Mouse (Mus musculus) hindbrain, embryonic 14.5 days (tissue): Measurements from ENCODE around the gene Slc2a10. TPM values are rescaled to one million over a fixed set of nuclear protein-coding genes. Genes with fewer than 3 reads are reported as not detected.

Experiments used
- ATAC-seq: fragments of 200-750 bp; cut with Nextera tagmentation; 2 replicates; pipeline ENCODE4 v1.8.0; 2017; ENCODE audit warnings: moderate number of reproducible peaks, mild to moderate bottlenecking, moderate TSS enrichment, moderate library complexity; ENCODE audit not compliant: low FRiP score
- DNase-seq: peaks from one replicate; pipeline ENCODE4 v3.0.0-alpha.2; 2015; ENCODE audit warnings: low spot score
- H3K27ac ChIP-seq: fragments of 300-500 bp; sonication (generic); 2 replicates; pipeline ENCODE4 v1.5.1; 2014; ENCODE audit warnings: mild to moderate bottlenecking, moderate library complexity
- H3K27me3 ChIP-seq: fragments of 300-500 bp; sonication (generic); 2 replicates; pipeline ENCODE4 v1.6.1; 2014; ENCODE audit warnings: mild to moderate bottlenecking, low read length, mixed read lengths; ENCODE audit not compliant: control insufficient read depth, insufficient read depth
- H3K36me3 ChIP-seq: fragments of 300-500 bp; sonication (generic); replicated peaks from 2 replicates; pipeline ENCODE4 v1.6.1; 2014; ENCODE audit not compliant: control insufficient read depth, insufficient read depth
- H3K4me1 ChIP-seq: fragments of 300-500 bp; sonication (generic); replicated peaks from 2 replicates; pipeline ENCODE4 v1.6.1; 2014; ENCODE audit warnings: antibody characterized with exemption, low read length, mixed read lengths; ENCODE audit not compliant: control insufficient read depth, insufficient read depth
- H3K4me2 ChIP-seq: fragments of 300-500 bp; sonication (generic); replicated peaks from 2 replicates; pipeline ENCODE4 v1.6.1; 2014; ENCODE audit warnings: mild to moderate bottlenecking, moderate library complexity
- H3K4me3 ChIP-seq: fragments of 300-500 bp; sonication (generic); replicated peaks from 2 replicates; pipeline ENCODE4 v1.5.1; 2014; ENCODE audit warnings: mild to moderate bottlenecking, low read length
- H3K9ac ChIP-seq: fragments of 300-500 bp; sonication (generic); 2 replicates; pipeline ENCODE4 v1.6.1; 2014
- H3K9me3 ChIP-seq: fragments of 300-500 bp; sonication (generic); 2 replicates; pipeline ENCODE4 v1.6.1; 2016; ENCODE audit warnings: low read length; ENCODE audit not compliant: control insufficient read depth
- WGBS: fragments of 180-500 bp; shearing (Covaris S2); extraction: QIAGEN DNeasy Blood & Tissue Kit; methylation state at CpG from one replicate; pipeline ENCODE4 v1.1.7; 2014; 5-methylcytosine and 5-hydroxymethylcytosine counted together
- polyA plus RNA-seq: library from polyadenylated mRNA; unstranded; fragments of >200 nt; fragmentation: Nextera tagmentation; extraction: Ambion mirVana; gene quantifications from 2 replicates; pipeline ENCODE4 v1.2.1, GENCODE M21; 2014

Slc2a10 gene
- polyA plus RNA-seq: 2.2 and 2.6 TPM in 2 replicates

DNA sequence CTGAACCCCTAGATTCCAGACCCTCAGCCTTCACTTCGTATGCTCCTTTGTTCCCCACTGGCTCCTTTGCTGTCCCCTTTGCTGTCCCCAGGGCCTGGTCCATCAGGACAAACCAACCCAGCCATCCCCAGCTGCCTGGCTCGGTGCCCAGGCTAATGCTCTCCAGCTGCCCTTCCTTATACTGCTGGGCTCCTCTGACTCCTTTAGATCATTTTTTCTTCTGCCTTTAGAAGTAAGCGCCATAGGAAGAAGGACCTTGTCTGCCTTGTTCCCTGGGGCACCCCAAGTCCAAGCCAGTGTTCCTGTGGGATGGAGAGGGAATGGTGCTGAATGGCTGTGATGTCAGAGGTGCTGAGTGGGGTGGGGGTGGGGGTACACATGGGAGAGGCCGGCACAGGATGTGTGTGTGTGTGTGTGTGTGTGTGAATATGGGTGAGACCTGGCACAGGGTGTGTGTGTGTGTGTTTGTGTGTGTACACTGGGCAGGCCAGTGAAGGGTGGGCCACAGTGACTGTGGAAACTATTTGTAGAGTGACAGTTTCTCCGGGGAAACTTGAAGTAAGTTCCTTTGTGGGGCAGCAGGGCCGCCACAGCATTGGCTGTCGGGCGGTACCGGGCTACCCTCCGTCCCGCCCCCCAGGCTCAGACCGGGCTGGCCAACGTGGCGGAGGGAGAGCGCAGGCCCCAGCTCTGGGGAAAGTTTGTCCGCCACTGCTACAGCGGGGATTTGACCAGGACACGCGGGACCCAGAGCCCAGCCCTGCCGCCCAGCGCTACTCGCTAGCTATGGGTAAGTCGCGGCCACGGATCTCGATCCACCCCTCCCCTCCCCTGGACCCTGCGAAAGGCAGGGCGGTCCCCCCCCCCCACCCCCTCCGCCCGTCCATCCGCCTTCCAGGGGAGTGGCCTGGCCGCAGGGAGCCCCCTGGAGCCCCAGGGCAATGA lies at the start of gene Slc2a10:
TSS of gene Slc2a10 (plus strand) at position 529 of the 945 bp plus-strand sequence.
- WGBS: 3% methylated on average over 29 of the region's 32 CpGs

DNA sequence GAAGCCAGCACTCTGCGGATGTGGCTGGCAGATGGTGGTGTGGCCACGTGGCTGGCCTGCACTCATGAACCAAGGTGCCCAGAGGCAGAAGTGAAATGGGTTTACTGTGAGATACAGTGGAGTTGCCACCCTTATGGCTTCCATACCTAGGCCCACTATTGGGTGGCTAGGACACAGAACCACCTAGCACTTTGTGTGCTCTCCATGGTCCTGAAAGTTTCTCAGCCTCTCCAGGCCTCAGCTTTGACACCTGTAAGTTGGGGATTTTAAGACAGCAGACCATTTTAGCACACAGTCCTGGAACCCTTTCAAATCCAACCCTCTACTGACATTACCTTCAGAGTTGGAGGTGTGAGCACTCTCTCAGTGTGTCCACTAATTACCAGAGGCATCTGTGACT lies 46.9 kb upstream of the Slc2a10 start:
- Histone ChIP-seq H3K27ac (no peak overlapping the region), H3K9ac (no peak overlapping the region), H3K27me3 (no peaks in the 10 kb centered on the region), H3K4me3 (no peak overlapping the region), H3K4me2 (no peak overlapping the region), H3K4me1 (no peaks in the 10 kb centered on the region; the same call in 1 of the 2 replicates), H3K9me3 (no peaks in the 10 kb centered on the region), H3K36me3 (no peaks in the 10 kb centered on the region)
- ATAC-seq (no peak), DNase-seq (no peak)
- 64% methylated on average over 2 of the region's 2 CpGs for WGBS

More for the DNA sequence above, at the start of gene Slc2a10:
- H3K9ac ChIP-seq: peak within 1 kb of the TSS; percentile 40; the same call in 1 of the 2 replicates
- ATAC-seq (peak; percentile 62; the same call in 1 of the 2 replicates), DNase-seq (peak; percentile 51)
- H3K4me1 ChIP-seq: peaks cover 10% of the 10 kb centered on the region; the same call in 1 of the 2 replicates
- H3K4me2 ChIP-seq: peak within 1 kb of the TSS; percentile 49
- no peaks in the 10 kb centered on the region for H3K27me3 ChIP-seq
- no peaks in the 10 kb centered on the region for H3K36me3 ChIP-seq
- peak within 1 kb of the TSS; percentile 22 for H3K4me3 ChIP-seq
- H3K27ac ChIP-seq: 0 out of 2 replicates have a peak within 1 kb of the TSS, but pooled peaks have one; percentile 48
- H3K9me3 ChIP-seq: no peaks in the 10 kb centered on the region

DNA sequence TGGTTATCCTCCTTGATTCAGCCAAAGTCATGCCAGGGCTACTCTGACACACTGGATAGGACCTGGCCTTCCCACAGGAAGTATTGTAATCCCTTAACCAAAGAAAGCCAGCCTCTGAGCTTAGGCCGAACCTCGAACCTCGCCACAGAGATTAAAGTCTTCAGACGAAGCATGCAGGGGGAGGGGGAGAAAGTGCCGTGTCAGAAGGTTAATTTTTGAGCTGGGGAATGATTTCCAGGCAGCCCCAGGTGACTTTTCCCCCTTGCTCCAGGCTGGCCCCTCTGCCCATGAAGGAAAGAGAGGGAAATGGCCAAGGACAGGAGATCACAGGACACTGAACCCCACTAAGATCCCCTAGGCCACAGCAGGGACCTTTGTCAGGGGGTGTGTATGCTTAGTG lies 45.4 kb upstream of the Slc2a10 start:
- 66% methylated on average over 5 of the region's 5 CpGs for WGBS
- ATAC-seq (no peak), DNase-seq (no peak)
- Histone ChIP-seq H3K4me2 (no peak overlapping the region), H3K4me3 (no peak overlapping the region), H3K27ac (no peak overlapping the region), H3K36me3 (no peaks in the 10 kb centered on the region), H3K4me1 (no peaks in the 10 kb centered on the region; the same call in 1 of the 2 replicates), H3K9ac (no peak overlapping the region), H3K27me3 (no peaks in the 10 kb centered on the region), H3K9me3 (no peaks in the 10 kb centered on the region)

DNA sequence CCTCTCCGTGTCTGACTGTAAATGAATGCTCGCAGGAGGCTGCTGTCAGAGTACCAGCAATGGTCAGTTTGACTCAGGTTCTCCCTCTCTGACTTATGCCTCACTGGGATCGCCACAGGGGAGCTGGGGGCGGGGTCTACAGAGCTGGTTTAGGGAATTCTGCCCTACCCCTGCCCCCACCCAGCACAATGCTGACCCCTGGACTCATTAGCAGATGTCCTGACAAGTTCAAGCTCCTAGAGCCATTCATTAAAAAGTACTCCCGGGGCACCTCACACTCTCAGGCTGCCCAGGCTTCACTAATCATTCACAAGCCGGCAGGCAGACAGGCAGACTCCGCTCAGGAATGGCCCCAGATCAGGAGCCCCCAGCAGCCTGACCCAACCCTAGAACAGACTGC lies 43.9 kb upstream of the Slc2a10 start:
- H3K27me3 ChIP-seq: no peaks in the 10 kb centered on the region
- 27% methylated on average over 7 of the region's 7 CpGs for WGBS
- no peaks in the 10 kb centered on the region for H3K36me3 ChIP-seq
- no peaks in the 10 kb centered on the region; the same call in 1 of the 2 replicates for H3K4me1 ChIP-seq
- H3K27ac ChIP-seq: no peak overlapping the region
- H3K9ac ChIP-seq: no peak overlapping the region
- H3K9me3 ChIP-seq: no peaks in the 10 kb centered on the region
- DNase-seq: no peak
- ATAC-seq: no peak
- no peak overlapping the region for H3K4me2 ChIP-seq
- H3K4me3 ChIP-seq: no peak overlapping the region

DNA sequence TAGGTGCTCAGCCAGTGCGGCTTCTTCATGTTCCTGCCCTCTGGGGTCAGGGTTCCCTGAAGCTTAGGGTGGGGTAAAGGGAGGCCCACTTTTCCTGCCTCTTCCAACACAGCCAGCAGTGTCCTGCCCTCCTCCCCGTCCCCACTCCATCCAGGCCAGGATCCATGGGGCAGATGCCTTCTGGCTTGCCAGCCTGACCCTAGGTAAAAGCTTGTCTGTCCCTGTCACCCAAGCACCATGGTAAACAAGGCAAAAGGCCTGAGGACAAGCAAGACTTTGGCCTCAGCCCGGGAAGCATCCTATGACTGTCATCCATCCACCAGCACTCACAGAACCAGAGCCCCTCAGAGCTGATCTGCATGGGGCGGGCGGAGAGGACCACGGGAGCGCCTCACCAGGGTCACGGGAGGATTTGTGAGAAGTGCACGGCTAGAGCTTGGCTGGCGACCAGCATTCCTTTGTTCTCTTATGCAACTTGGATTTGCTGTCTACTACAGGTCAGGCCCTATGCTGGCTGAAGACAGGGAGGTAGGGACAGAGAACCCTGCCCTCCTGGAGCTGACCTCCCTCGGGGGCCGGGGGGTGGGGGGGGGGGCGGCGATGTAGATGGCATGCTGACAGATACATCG lies 35.6 kb upstream of the Slc2a10 start:
- Histone ChIP-seq H3K4me3 (no peak overlapping the region), H3K4me1 (peaks cover 6% of the 10 kb centered on the region; the same call in 1 of the 2 replicates), H3K9me3 (no peaks in the 10 kb centered on the region), H3K36me3 (no peaks in the 10 kb centered on the region), H3K27ac (no peak overlapping the region), H3K27me3 (0 out of 2 replicates have a peak, but pooled peaks cover 7% of the 10 kb centered on the region), H3K9ac (no peak overlapping the region), H3K4me2 (no peak overlapping the region)
- 41% methylated on average over 15 of the region's 15 CpGs for WGBS
- ATAC-seq (no peak), DNase-seq (no peak)

DNA sequence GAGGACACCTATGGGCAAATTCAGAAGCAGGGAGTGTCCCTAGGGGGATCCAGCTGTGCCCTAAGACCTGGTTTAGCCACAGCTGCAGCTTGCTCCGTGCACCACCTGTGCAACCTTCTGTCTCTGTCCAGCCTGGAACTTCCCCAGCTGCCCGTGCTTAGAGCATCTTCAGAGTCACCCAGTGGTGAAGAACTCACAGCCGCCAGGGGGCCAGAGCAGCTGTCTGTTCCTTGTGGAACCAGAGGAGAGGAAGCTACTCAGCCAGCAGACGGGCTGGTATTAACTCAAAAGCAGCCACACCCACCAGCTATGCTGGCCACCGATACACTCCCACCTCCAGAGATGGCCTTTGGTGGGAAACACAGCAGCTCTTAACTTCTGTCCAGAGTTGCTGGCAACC lies 33.4 kb upstream of the Slc2a10 start:
- WGBS: 54% methylated on average over 5 of the region's 5 CpGs

DNA sequence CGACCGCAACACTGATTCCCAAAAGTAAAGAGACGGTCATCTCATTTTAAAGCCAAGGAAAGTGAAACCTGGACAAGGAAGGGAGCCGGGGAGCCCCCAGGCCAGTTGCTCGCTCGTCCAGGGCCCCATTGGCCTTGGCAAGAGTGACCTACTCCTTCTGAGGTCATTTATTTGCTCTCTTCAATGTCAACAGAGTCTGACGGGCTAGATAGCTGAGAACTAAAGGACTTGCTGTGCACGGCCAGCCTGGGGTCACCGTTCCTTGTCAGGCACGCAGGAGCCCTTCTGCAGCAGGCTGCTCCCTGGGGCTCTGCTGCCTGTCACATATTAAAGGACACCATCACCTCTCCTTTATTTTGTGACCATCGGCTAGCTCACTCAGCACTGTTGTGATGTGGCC lies 31.6 kb upstream of the Slc2a10 start:
- no peak overlapping the region for H3K4me2 ChIP-seq
- no peaks in the 10 kb centered on the region for H3K9me3 ChIP-seq
- WGBS: 66% methylated on average over 11 of the region's 11 CpGs
- H3K4me3 ChIP-seq: no peak overlapping the region
- ATAC-seq: no peak
- H3K36me3 ChIP-seq: no peaks in the 10 kb centered on the region
- H3K27ac ChIP-seq: no peak overlapping the region
- no peak for DNase-seq
- H3K4me1 ChIP-seq: peaks cover 6% of the 10 kb centered on the region; the same call in 1 of the 2 replicates
- H3K27me3 ChIP-seq: 0 out of 2 replicates have a peak, but pooled peaks cover 11% of the 10 kb centered on the region
- H3K9ac ChIP-seq: no peak overlapping the region

More for the DNA sequence above, 33.4 kb upstream of the Slc2a10 start:
- 0 out of 2 replicates have a peak, but pooled peaks cover 11% of the 10 kb centered on the region for H3K27me3 ChIP-seq
- peaks cover 6% of the 10 kb centered on the region; the same call in 1 of the 2 replicates for H3K4me1 ChIP-seq
- DNase-seq: no peak
- H3K4me2 ChIP-seq: no peak overlapping the region
- no peak overlapping the region for H3K4me3 ChIP-seq
- no peak for ATAC-seq
- no peak overlapping the region for H3K27ac ChIP-seq
- H3K9ac ChIP-seq: no peak overlapping the region
- no peaks in the 10 kb centered on the region for H3K36me3 ChIP-seq
- H3K9me3 ChIP-seq: no peaks in the 10 kb centered on the region

DNA sequence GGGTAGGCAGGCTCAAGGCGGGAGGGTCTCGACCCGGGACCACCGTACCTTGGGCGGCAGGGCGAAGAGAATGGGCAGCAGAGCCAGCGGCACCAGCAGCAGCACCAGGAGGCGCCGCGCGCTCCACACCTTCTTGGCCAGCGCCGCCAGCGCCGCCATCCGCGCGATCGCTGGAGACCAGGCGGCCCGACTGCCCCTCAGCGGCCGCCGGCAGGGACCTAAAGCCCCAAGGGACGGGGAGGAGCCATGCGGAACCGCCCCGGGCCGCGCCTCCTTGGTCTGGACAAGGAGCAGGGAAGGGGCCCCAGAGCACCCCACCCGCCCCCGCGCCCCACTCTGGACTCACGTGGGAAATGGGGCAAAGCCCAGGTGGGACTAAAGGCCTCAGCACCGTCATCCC lies 30.6 kb upstream of the Slc2a10 start, which contains the start of gene Slc13a3:
TSS of gene Slc13a3 (minus strand) at position 228 of the 400 bp plus-strand sequence.
- ATAC-seq (no peak), DNase-seq (no peak)
- Histone ChIP-seq H3K4me1 (peaks cover 3% of the 10 kb centered on the region; the same call in 1 of the 2 replicates), H3K4me2 (peak within 1 kb of the TSS; percentile 43), H3K27me3 (0 out of 2 replicates have a peak, but pooled peaks cover 11% of the 10 kb centered on the region), H3K9me3 (no peaks in the 10 kb centered on the region), H3K36me3 (no peaks in the 10 kb centered on the region), H3K9ac (0 out of 2 replicates have a peak within 1 kb of the TSS, but pooled peaks have one; percentile 17), H3K27ac (no peak within 1 kb of the TSS), H3K4me3 (peak within 1 kb of the TSS; percentile 11; the same call in 1 of the 2 replicates)
- 5% methylated on average over 31 of the region's 35 CpGs for WGBS

DNA sequence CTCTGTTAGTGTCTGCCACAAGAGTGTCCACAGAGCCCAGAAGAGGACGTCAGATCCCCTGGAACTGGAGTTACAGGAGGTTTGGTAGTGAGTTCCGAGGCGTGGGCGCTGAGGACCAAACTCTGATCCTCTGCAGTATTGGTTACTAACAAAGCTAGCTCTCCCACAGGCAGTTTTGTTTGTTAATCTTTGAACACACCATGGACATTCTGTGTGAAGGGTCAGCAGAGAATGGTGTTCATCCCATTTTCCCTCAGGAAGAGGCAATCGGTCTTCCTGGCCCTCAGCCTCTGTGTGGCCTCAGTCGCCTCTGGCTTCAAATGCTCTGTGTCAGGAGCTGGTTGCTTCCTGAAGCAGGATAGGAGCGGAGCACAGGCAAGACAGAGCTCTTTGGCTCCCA lies 28.2 kb upstream of the Slc2a10 start:
- no peak overlapping the region for H3K27ac ChIP-seq
- ATAC-seq: no peak
- H3K4me2 ChIP-seq: no peak overlapping the region
- H3K4me1 ChIP-seq: no peaks in the 10 kb centered on the region
- H3K9ac ChIP-seq: no peak overlapping the region
- no peaks in the 10 kb centered on the region for H3K36me3 ChIP-seq
- DNase-seq: no peak
- H3K4me3 ChIP-seq: no peak overlapping the region
- 0 out of 2 replicates have a peak, but pooled peaks cover 11% of the 10 kb centered on the region for H3K27me3 ChIP-seq
- 73% methylated on average over 7 of the region's 7 CpGs for WGBS
- no peaks in the 10 kb centered on the region for H3K9me3 ChIP-seq
